Mouse (Mus musculus): ENCODE data around the gene Bicd2. TPM values are rescaled to one million over a fixed set of nuclear protein-coding genes. Genes with fewer than 3 reads are reported as not detected.

Bicd2 gene
- polyA plus RNA-seq, 1 experiment from 2014 or later: 59.8 TPM

GRCm38 (mm10) chr13:49352581-49353159, 11.3 kb downstream of the Bicd2 start:
- H3K27ac ChIP-seq (ENCODE audit: low read length): peak overlapping the region; percentile 50; the same call in 1 of the 2 replicates
- WGBS: 50% methylated on average over 3 of the region's 3 CpGs
- H3K27me3 ChIP-seq (ENCODE audit: control insufficient read depth, insufficient read depth, low read length): no peaks in the 10 kb centered on the region
- H3K9ac ChIP-seq (ENCODE audit: low read length): no peak overlapping the region
- peaks cover 51% of the 10 kb centered on the region for H3K4me1 ChIP-seq (ENCODE audit: control insufficient read depth, insufficient read depth, low read length)
- H3K4me3 ChIP-seq (ENCODE audit: low read length): no peak overlapping the region
- H3K36me3 ChIP-seq (ENCODE audit: control insufficient read depth, insufficient read depth): peaks cover 7% of the 10 kb centered on the region
- ATAC-seq (replicated peaks; ENCODE audit: extremely low read depth, insufficient read depth, low FRiP score): no peak; the same call in 1 of the 2 replicates
- H3K4me2 ChIP-seq (ENCODE audit: low read depth, low read length): no peak overlapping the region
- no peaks in the 10 kb centered on the region for H3K9me3 ChIP-seq (replicated peaks; ENCODE audit: control insufficient read depth, low read length)

- no peaks in the 10 kb centered on the region for H3K27me3 ChIP-seq (ENCODE audit: control insufficient read depth, insufficient read depth, low read length)
- H3K4me3 ChIP-seq (ENCODE audit: low read length): no peak overlapping the region
- no peaks in the 10 kb centered on the region for H3K9me3 ChIP-seq (replicated peaks; ENCODE audit: control insufficient read depth, low read length)
- H3K4me2 ChIP-seq (ENCODE audit: low read depth, low read length): no peak overlapping the region
- no peak overlapping the region for H3K9ac ChIP-seq (ENCODE audit: low read length)
- 0 out of 2 replicates have a peak overlapping the region, but pooled peaks have one; percentile 21 for H3K27ac ChIP-seq (ENCODE audit: low read length)
- peaks cover 51% of the 10 kb centered on the region for H3K4me1 ChIP-seq (ENCODE audit: control insufficient read depth, insufficient read depth, low read length)
- no peak for ATAC-seq (replicated peaks; ENCODE audit: extremely low read depth, insufficient read depth, low FRiP score)
- peaks cover 7% of the 10 kb centered on the region for H3K36me3 ChIP-seq (ENCODE audit: control insufficient read depth, insufficient read depth)
These were observed 12.0 kb downstream of the Bicd2 start for GRCm38 (mm10) chr13:49353422-49353821.

GRCm38 (mm10) chr13:49353991-49354507, 12.7 kb downstream of the Bicd2 start:
- Histone ChIP-seq H3K36me3 (ENCODE audit: control insufficient read depth, insufficient read depth) (peaks cover 7% of the 10 kb centered on the region), H3K4me1 (ENCODE audit: control insufficient read depth, insufficient read depth, low read length) (peaks cover 46% of the 10 kb centered on the region), H3K9ac (ENCODE audit: low read length) (no peak overlapping the region), H3K9me3 (replicated peaks; ENCODE audit: control insufficient read depth, low read length) (no peaks in the 10 kb centered on the region), H3K4me2 (ENCODE audit: low read depth, low read length) (no peak overlapping the region), H3K27ac (ENCODE audit: low read length) (no peak overlapping the region), H3K4me3 (ENCODE audit: low read length) (no peak overlapping the region), H3K27me3 (ENCODE audit: control insufficient read depth, insufficient read depth, low read length) (no peaks in the 10 kb centered on the region)
- WGBS: 61% methylated on average over 5 of the region's 5 CpGs
- no peak for ATAC-seq (replicated peaks; ENCODE audit: extremely low read depth, insufficient read depth, low FRiP score)

- H3K9me3 ChIP-seq (replicated peaks; ENCODE audit: control insufficient read depth, low read length): no peaks in the 10 kb centered on the region
- no peak for ATAC-seq (replicated peaks; ENCODE audit: extremely low read depth, insufficient read depth, low FRiP score)
- 78% methylated on average over 11 of the region's 11 CpGs for WGBS
- no peak overlapping the region for H3K4me2 ChIP-seq (ENCODE audit: low read depth, low read length)
- no peak overlapping the region for H3K4me3 ChIP-seq (ENCODE audit: low read length)
- H3K9ac ChIP-seq (ENCODE audit: low read length): no peak overlapping the region
- H3K36me3 ChIP-seq (ENCODE audit: control insufficient read depth, insufficient read depth): peaks cover 7% of the 10 kb centered on the region
- H3K4me1 ChIP-seq (ENCODE audit: control insufficient read depth, insufficient read depth, low read length): peaks cover 42% of the 10 kb centered on the region
- no peak overlapping the region for H3K27ac ChIP-seq (ENCODE audit: low read length)
- no peaks in the 10 kb centered on the region for H3K27me3 ChIP-seq (ENCODE audit: control insufficient read depth, insufficient read depth, low read length)
These were observed 14.2 kb downstream of the Bicd2 start for GRCm38 (mm10) chr13:49355461-49356061.

GRCm38 (mm10) chr13:49356090-49356489, 14.7 kb downstream of the Bicd2 start:
- Histone ChIP-seq H3K27me3 (ENCODE audit: control insufficient read depth, insufficient read depth, low read length) (no peaks in the 10 kb centered on the region), H3K9ac (ENCODE audit: low read length) (no peak overlapping the region), H3K4me3 (ENCODE audit: low read length) (no peak overlapping the region), H3K4me2 (ENCODE audit: low read depth, low read length) (no peak overlapping the region), H3K4me1 (ENCODE audit: control insufficient read depth, insufficient read depth, low read length) (peaks cover 47% of the 10 kb centered on the region), H3K27ac (ENCODE audit: low read length) (no peak overlapping the region), H3K9me3 (replicated peaks; ENCODE audit: control insufficient read depth, low read length) (no peaks in the 10 kb centered on the region), H3K36me3 (ENCODE audit: control insufficient read depth, insufficient read depth) (peaks cover 7% of the 10 kb centered on the region)
- ATAC-seq (replicated peaks; ENCODE audit: extremely low read depth, insufficient read depth, low FRiP score): no peak
- WGBS: 76% methylated on average over 7 of the region's 7 CpGs

- no peak for ATAC-seq (replicated peaks; ENCODE audit: extremely low read depth, insufficient read depth, low FRiP score)
- Histone ChIP-seq H3K9ac (ENCODE audit: low read length) (no peak overlapping the region), H3K27me3 (ENCODE audit: control insufficient read depth, insufficient read depth, low read length) (no peaks in the 10 kb centered on the region), H3K36me3 (ENCODE audit: control insufficient read depth, insufficient read depth) (peaks cover 7% of the 10 kb centered on the region), H3K27ac (ENCODE audit: low read length) (no peak overlapping the region), H3K4me1 (ENCODE audit: control insufficient read depth, insufficient read depth, low read length) (peaks cover 49% of the 10 kb centered on the region), H3K4me2 (ENCODE audit: low read depth, low read length) (no peak overlapping the region), H3K4me3 (ENCODE audit: low read length) (no peak overlapping the region), H3K9me3 (replicated peaks; ENCODE audit: control insufficient read depth, low read length) (no peaks in the 10 kb centered on the region)
- WGBS: 93% methylated on average over 8 of the region's 8 CpGs
These were observed 16.1 kb downstream of the Bicd2 start for GRCm38 (mm10) chr13:49357367-49358026.

GRCm38 (mm10) chr13:49358184-49358583, 16.8 kb downstream of the Bicd2 start:
- Histone ChIP-seq H3K27ac (ENCODE audit: low read length) (no peak overlapping the region), H3K4me1 (ENCODE audit: control insufficient read depth, insufficient read depth, low read length) (peaks cover 49% of the 10 kb centered on the region)

GRCm38 (mm10) chr13:49360906-49361406, 19.6 kb downstream of the Bicd2 start:
- peaks cover 57% of the 10 kb centered on the region for H3K4me1 ChIP-seq (ENCODE audit: control insufficient read depth, insufficient read depth, low read length)
- 5% methylated on average over 3 of the region's 3 CpGs for WGBS
- peak overlapping the region; percentile 0; the same call in 1 of the 2 replicates for H3K4me3 ChIP-seq (ENCODE audit: low read length)
- no peaks in the 10 kb centered on the region for H3K9me3 ChIP-seq (replicated peaks; ENCODE audit: control insufficient read depth, low read length)
- peak; percentile 63 for ATAC-seq (replicated peaks; ENCODE audit: extremely low read depth, insufficient read depth, low FRiP score)
- peak overlapping the region; percentile 56 for H3K9ac ChIP-seq (ENCODE audit: low read length)
- H3K27me3 ChIP-seq (ENCODE audit: control insufficient read depth, insufficient read depth, low read length): no peaks in the 10 kb centered on the region
- peak overlapping the region; percentile 92 for H3K27ac ChIP-seq (ENCODE audit: low read length)
- H3K4me2 ChIP-seq (ENCODE audit: low read depth, low read length): peak overlapping the region; percentile 56
- peaks cover 7% of the 10 kb centered on the region for H3K36me3 ChIP-seq (ENCODE audit: control insufficient read depth, insufficient read depth)

More at GRCm38 (mm10) chr13:49358184-49358583, 16.8 kb downstream of the Bicd2 start:
- ATAC-seq (replicated peaks; ENCODE audit: extremely low read depth, insufficient read depth, low FRiP score): no peak
- Histone ChIP-seq H3K9ac (ENCODE audit: low read length) (no peak overlapping the region), H3K9me3 (replicated peaks; ENCODE audit: control insufficient read depth, low read length) (no peaks in the 10 kb centered on the region), H3K36me3 (ENCODE audit: control insufficient read depth, insufficient read depth) (peaks cover 7% of the 10 kb centered on the region), H3K27me3 (ENCODE audit: control insufficient read depth, insufficient read depth, low read length) (no peaks in the 10 kb centered on the region), H3K4me3 (ENCODE audit: low read length) (no peak overlapping the region), H3K4me2 (ENCODE audit: low read depth, low read length) (no peak overlapping the region)
- 86% methylated on average over 3 of the region's 3 CpGs for WGBS

- Histone ChIP-seq H3K4me3 (ENCODE audit: low read length) (no peak overlapping the region), H3K9me3 (replicated peaks; ENCODE audit: control insufficient read depth, low read length) (no peaks in the 10 kb centered on the region), H3K9ac (ENCODE audit: low read length) (no peak overlapping the region), H3K4me2 (ENCODE audit: low read depth, low read length) (peak overlapping the region; percentile 56), H3K27ac (ENCODE audit: low read length) (peak overlapping the region; percentile 92), H3K4me1 (ENCODE audit: control insufficient read depth, insufficient read depth, low read length) (peaks cover 69% of the 10 kb centered on the region), H3K27me3 (ENCODE audit: control insufficient read depth, insufficient read depth, low read length) (no peaks in the 10 kb centered on the region), H3K36me3 (ENCODE audit: control insufficient read depth, insufficient read depth) (peaks cover 3% of the 10 kb centered on the region)
- no peak for ATAC-seq (replicated peaks; ENCODE audit: extremely low read depth, insufficient read depth, low FRiP score)
- WGBS: 37% methylated on average over 7 of the region's 7 CpGs
These were observed 21.0 kb downstream of the Bicd2 start for GRCm38 (mm10) chr13:49362364-49362763.

All from heart, embryonic 16.5 days (tissue).